Mouse (Mus musculus): ENCODE results near the gene Fbxo24. TPM values are rescaled to one million over a fixed set of nuclear protein-coding genes. Genes with fewer than 3 reads are reported as not detected.

Fbxo24 gene
- polyA plus RNA-seq, 1 experiment from 2014 or later: 0.10 TPM

- Histone ChIP-seq H3K9ac (no peak overlapping the region), H3K4me3 (no peak overlapping the region), H3K36me3 (no peaks in the 10 kb centered on the region), H3K27ac (no peak overlapping the region), H3K4me2 (no peak overlapping the region), H3K4me1 (peaks cover 53% of the 10 kb centered on the region), H3K9me3 (replicated peaks) (no peaks in the 10 kb centered on the region), H3K27me3 (replicated peaks) (peaks cover 33% of the 10 kb centered on the region)
- no peak for ATAC-seq
- WGBS (ENCODE audit: insufficient replicate concordance): 74% methylated on average over 5 of the region's 5 CpGs
Observed at GRCm38 (mm10) chr5:137613076-137613475, 15.7 kb downstream of the Fbxo24 start.

GRCm38 (mm10) chr5:137611245-137611602 lies 17.6 kb downstream of the Fbxo24 start:
- no peak for ATAC-seq
- H3K27me3 ChIP-seq (replicated peaks): peaks cover 30% of the 10 kb centered on the region
- H3K4me2 ChIP-seq: peak overlapping the region; percentile 39
- H3K27ac ChIP-seq: peak overlapping the region; percentile 59
- H3K4me3 ChIP-seq: peak overlapping the region; percentile 7
- H3K9ac ChIP-seq: 0 out of 2 replicates have a peak overlapping the region, but pooled peaks have one; percentile 2
- WGBS (ENCODE audit: insufficient replicate concordance): 20% methylated on average over 6 of the region's 6 CpGs
- H3K4me1 ChIP-seq: peaks cover 53% of the 10 kb centered on the region
- peaks cover 12% of the 10 kb centered on the region for H3K36me3 ChIP-seq
- H3K9me3 ChIP-seq (replicated peaks): no peaks in the 10 kb centered on the region

- H3K4me2 ChIP-seq: peak overlapping the region; percentile 39
- 0 out of 2 replicates have a peak overlapping the region, but pooled peaks have one; percentile 2 for H3K9ac ChIP-seq
- 33% methylated on average over 12 of the region's 12 CpGs for WGBS (ENCODE audit: insufficient replicate concordance)
- peaks cover 30% of the 10 kb centered on the region for H3K27me3 ChIP-seq (replicated peaks)
- peaks cover 17% of the 10 kb centered on the region for H3K36me3 ChIP-seq
- H3K9me3 ChIP-seq (replicated peaks): no peaks in the 10 kb centered on the region
- H3K4me3 ChIP-seq: peak overlapping the region; percentile 7
- peak overlapping the region; percentile 59 for H3K27ac ChIP-seq
- no peak for ATAC-seq
- H3K4me1 ChIP-seq: peaks cover 58% of the 10 kb centered on the region
Observed at GRCm38 (mm10) chr5:137610548-137611244, 18.1 kb downstream of the Fbxo24 start.

- Histone ChIP-seq H3K9ac (no peak overlapping the region), H3K9me3 (replicated peaks) (no peaks in the 10 kb centered on the region), H3K27me3 (replicated peaks) (peaks cover 30% of the 10 kb centered on the region), H3K4me3 (peak overlapping the region; percentile 7; the same call in 1 of the 2 replicates), H3K4me2 (peak overlapping the region; percentile 39), H3K27ac (no peak overlapping the region), H3K36me3 (peaks cover 20% of the 10 kb centered on the region), H3K4me1 (peaks cover 65% of the 10 kb centered on the region)
- ATAC-seq: no peak
- WGBS (ENCODE audit: insufficient replicate concordance): 63% methylated on average over 4 of the region's 4 CpGs
Observed at GRCm38 (mm10) chr5:137610056-137610455, 18.7 kb downstream of the Fbxo24 start.

- no peak for ATAC-seq
- Histone ChIP-seq H3K27ac (no peak overlapping the region), H3K4me2 (no peak overlapping the region), H3K4me1 (peaks cover 72% of the 10 kb centered on the region), H3K36me3 (peaks cover 20% of the 10 kb centered on the region), H3K9me3 (replicated peaks) (no peaks in the 10 kb centered on the region), H3K9ac (no peak overlapping the region), H3K27me3 (replicated peaks) (peaks cover 30% of the 10 kb centered on the region), H3K4me3 (no peak overlapping the region)
- whole genome bisulfite sequencing (ENCODE audit: insufficient replicate concordance): 56% methylated on average over 3 of the region's 3 CpGs
Observed at GRCm38 (mm10) chr5:137609292-137609691, 19.5 kb downstream of the Fbxo24 start.

GRCm38 (mm10) chr5:137608654-137609190 lies 20.1 kb downstream of the Fbxo24 start:
- ATAC-seq: no peak
- peaks cover 76% of the 10 kb centered on the region for H3K4me1 ChIP-seq
- 38% methylated on average over 23 of the region's 23 CpGs for WGBS (ENCODE audit: insufficient replicate concordance)
- H3K4me3 ChIP-seq: no peak overlapping the region
- H3K27me3 ChIP-seq (replicated peaks): peaks cover 30% of the 10 kb centered on the region
- H3K36me3 ChIP-seq: peaks cover 20% of the 10 kb centered on the region
- H3K4me2 ChIP-seq: peak overlapping the region; percentile 4
- H3K9me3 ChIP-seq (replicated peaks): no peaks in the 10 kb centered on the region
- H3K9ac ChIP-seq: no peak overlapping the region
- no peak overlapping the region for H3K27ac ChIP-seq

GRCm38 (mm10) chr5:137607860-137608653 lies 20.7 kb downstream of the Fbxo24 start:
- H3K4me3 ChIP-seq: no peak overlapping the region
- H3K4me1 ChIP-seq: peaks cover 76% of the 10 kb centered on the region
- no peak overlapping the region for H3K9ac ChIP-seq
- H3K9me3 ChIP-seq (replicated peaks): no peaks in the 10 kb centered on the region
- peak overlapping the region; percentile 4 for H3K4me2 ChIP-seq
- ATAC-seq: no peak
- peaks cover 30% of the 10 kb centered on the region for H3K27me3 ChIP-seq (replicated peaks)
- WGBS (ENCODE audit: insufficient replicate concordance): 33% methylated on average over 26 of the region's 26 CpGs
- H3K27ac ChIP-seq: no peak overlapping the region
- peaks cover 20% of the 10 kb centered on the region for H3K36me3 ChIP-seq

GRCm38 (mm10) chr5:137601365-137601729 lies 27.5 kb downstream of the Fbxo24 start:
- Histone ChIP-seq H3K27ac (peak overlapping the region; percentile 94), H3K4me2 (peak overlapping the region; percentile 96), H3K27me3 (replicated peaks) (no peaks in the 10 kb centered on the region), H3K36me3 (peaks cover 24% of the 10 kb centered on the region), H3K9me3 (replicated peaks) (no peaks in the 10 kb centered on the region), H3K4me1 (peaks cover 87% of the 10 kb centered on the region), H3K9ac (peak overlapping the region; percentile 73), H3K4me3 (peak overlapping the region; percentile 78)
- WGBS (ENCODE audit: insufficient replicate concordance): under 1% methylated on average over 22 of the region's 22 CpGs
- ATAC-seq: no peak

GRCm38 (mm10) chr5:137600619-137601364 lies 28.0 kb downstream of the Fbxo24 start, which contains the start of gene Mospd3:
Gene Mospd3, minus strand, starts transcription at chr5:137601058.
- no peaks in the 10 kb centered on the region for H3K9me3 ChIP-seq (replicated peaks)
- peak; percentile 94 for ATAC-seq
- WGBS (ENCODE audit: insufficient replicate concordance): under 1% methylated on average over 41 of the region's 41 CpGs

GRCm38 (mm10) chr5:137600281-137600618 lies 28.6 kb downstream of the Fbxo24 start:
- 2% methylated on average over 19 of the region's 19 CpGs for WGBS (ENCODE audit: insufficient replicate concordance)
- Histone ChIP-seq H3K36me3 (peaks cover 16% of the 10 kb centered on the region), H3K4me1 (peaks cover 78% of the 10 kb centered on the region), H3K27me3 (replicated peaks) (no peaks in the 10 kb centered on the region), H3K27ac (peak overlapping the region; percentile 79), H3K9ac (peak overlapping the region; percentile 85), H3K4me2 (peak overlapping the region; percentile 96), H3K9me3 (replicated peaks) (no peaks in the 10 kb centered on the region), H3K4me3 (peak overlapping the region; percentile 78)
- peak; percentile 52 for ATAC-seq

More at GRCm38 (mm10) chr5:137600619-137601364, 28.0 kb downstream of the Fbxo24 start, which contains the start of gene Mospd3:
- H3K36me3 ChIP-seq: peaks cover 20% of the 10 kb centered on the region
- peak within 1 kb of the TSS; percentile 78 for H3K4me3 ChIP-seq
- peaks cover 83% of the 10 kb centered on the region for H3K4me1 ChIP-seq
- peak within 1 kb of the TSS; percentile 96 for H3K4me2 ChIP-seq
- peak within 1 kb of the TSS; percentile 94 for H3K27ac ChIP-seq
- H3K9ac ChIP-seq: peak within 1 kb of the TSS; percentile 85
- no peaks in the 10 kb centered on the region for H3K27me3 ChIP-seq (replicated peaks)

GRCm38 (mm10) chr5:137599600-137599999 lies 29.2 kb downstream of the Fbxo24 start:
- peaks cover 16% of the 10 kb centered on the region for H3K36me3 ChIP-seq
- H3K9ac ChIP-seq: peak overlapping the region; percentile 85
- peak overlapping the region; percentile 79 for H3K27ac ChIP-seq
- H3K4me3 ChIP-seq: peak overlapping the region; percentile 78
- H3K4me2 ChIP-seq: peak overlapping the region; percentile 96
- H3K9me3 ChIP-seq (replicated peaks): no peaks in the 10 kb centered on the region
- peaks cover 71% of the 10 kb centered on the region for H3K4me1 ChIP-seq
- WGBS (ENCODE audit: insufficient replicate concordance): 37% methylated on average over 9 of the region's 9 CpGs
- no peak for ATAC-seq
- H3K27me3 ChIP-seq (replicated peaks): no peaks in the 10 kb centered on the region
